Mouse (Mus musculus) yolk sac, embryonic 10.5 days (tissue): ENCODE data around the gene Ckap2.
"Not testable (repeated sequence)": the region's sequence is repeated elsewhere in the genome, so short reads cannot be mapped to it uniquely, and the experiment has no call there.

Experiments
- DNase-seq: peaks from one replicate; pipeline ENCODE4 v3.0.0-alpha.2; 2017; ENCODE audit warnings: low spot score

Ckap2 gene

GRCm38 (mm10) chr8:22148367-22148740 lies 37.3 kb downstream of the Ckap2 start:
- no peak for DNase-seq

GRCm38 (mm10) chr8:22147706-22148366 lies 37.8 kb downstream of the Ckap2 start:
- no peak for DNase-seq

DNA sequence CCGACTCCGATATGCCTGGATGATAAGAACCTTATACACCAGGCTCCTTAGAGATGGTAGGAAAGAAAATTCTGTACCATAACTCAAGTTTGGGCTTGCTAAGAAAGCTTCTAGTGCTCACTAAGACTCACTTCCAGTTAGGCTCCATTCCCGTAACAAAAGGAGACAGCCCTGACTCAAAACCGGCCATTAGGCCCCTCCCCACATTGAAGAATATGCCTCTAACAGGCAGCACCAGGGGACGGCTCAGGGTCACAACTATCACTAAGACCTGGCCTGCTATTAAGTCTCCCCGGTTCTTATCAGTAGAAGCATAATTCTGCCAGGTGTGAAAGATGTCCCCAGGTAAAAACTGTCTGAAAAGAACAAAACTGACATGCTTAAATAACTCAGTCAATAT lies 39.8 kb downstream of the Ckap2 start:
- DNase-seq: no peak

- no peak for DNase-seq
Observed at GRCm38 (mm10) chr8:22143764-22144491, 41.7 kb downstream of the Ckap2 start.

DNA sequence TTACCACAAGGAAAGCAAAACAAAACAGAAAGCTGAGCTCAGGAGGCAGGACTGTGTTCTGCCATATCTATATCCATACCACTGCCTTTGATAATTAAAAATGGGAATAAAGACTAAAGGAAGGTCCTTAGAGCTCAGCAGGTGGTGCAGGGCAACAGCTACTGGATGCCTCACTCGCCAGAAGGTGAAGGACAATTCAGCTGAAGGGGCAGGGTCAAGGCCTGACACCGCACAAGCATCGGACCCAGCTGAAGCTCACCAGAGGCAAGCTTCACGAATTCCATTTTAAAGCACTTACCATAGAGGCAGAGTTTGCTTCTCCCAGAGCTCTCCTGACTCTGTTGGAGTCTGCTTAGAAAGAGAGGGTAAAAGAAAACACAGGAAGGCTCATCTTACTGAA lies 43.0 kb downstream of the Ckap2 start:
- DNase-seq: no peak

GRCm38 (mm10) chr8:22141836-22142385 lies 43.7 kb downstream of the Ckap2 start:
- DNase-seq: no peak

DNA sequence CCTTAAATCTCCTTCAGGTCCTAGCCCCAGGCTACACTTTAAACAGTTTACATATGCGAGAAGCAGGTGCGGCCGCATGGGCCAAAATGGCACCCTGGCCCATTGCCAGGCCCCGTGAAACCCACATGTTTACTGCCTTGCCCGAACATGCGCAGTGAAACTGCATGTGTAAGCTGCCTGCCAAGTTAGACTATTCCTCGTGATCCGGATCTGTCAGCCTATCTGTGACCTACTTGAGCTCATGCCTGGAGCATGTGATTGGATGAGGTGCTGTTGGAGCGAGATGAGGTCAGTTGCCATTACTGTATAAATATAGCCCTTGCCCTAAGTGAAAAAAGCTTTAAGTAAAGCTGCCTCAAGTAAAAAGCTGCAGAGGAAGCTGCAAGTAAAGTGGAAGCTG lies 49.2 kb downstream of the Ckap2 start:
- not testable (repeated sequence) for DNase-seq

DNA sequence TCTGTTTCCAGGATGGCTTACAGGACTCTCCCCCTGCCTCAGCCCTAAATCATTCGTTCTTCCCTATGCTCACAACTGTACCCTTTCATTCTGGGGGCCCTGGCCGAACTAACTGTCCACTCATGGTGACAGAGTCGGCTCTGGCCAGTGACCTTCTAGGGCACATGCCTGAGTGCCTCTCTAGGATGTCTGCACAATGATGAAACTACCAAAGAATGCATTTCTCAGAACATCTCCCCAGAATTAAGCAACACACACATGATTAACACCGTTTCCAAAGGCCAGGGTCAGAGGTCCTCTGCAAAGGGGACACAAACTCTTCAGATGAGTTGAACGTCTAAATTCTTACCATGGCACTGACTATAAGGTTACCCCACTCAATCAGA lies 50.9 kb downstream of the Ckap2 start:
- no peak for DNase-seq

GRCm38 (mm10) chr8:22134078-22134749 lies 51.4 kb downstream of the Ckap2 start:
- no peak for DNase-seq

- no peak for DNase-seq
Observed at GRCm38 (mm10) chr8:22132062-22132461, 53.6 kb downstream of the Ckap2 start.

GRCm38 (mm10) chr8:22124220-22125152 lies 61.1 kb downstream of the Ckap2 start, which contains the start of gene Nek5:
Gene Nek5, minus strand, starts transcription at chr8:22125053.
- DNase-seq: peak; percentile 72
